Mouse (Mus musculus): ENCODE results near the gene Rrp8. TPM values are rescaled to one million over a fixed set of nuclear protein-coding genes. Genes with fewer than 3 reads are reported as not detected.
"Not testable (repeated sequence)": the region's sequence is repeated elsewhere in the genome, so short reads cannot be mapped to it uniquely, and the experiment has no call there.

Gene Rrp8
- polyA plus RNA-seq, 1 experiment from 2014 or later, result 32.3 TPM

DNA sequence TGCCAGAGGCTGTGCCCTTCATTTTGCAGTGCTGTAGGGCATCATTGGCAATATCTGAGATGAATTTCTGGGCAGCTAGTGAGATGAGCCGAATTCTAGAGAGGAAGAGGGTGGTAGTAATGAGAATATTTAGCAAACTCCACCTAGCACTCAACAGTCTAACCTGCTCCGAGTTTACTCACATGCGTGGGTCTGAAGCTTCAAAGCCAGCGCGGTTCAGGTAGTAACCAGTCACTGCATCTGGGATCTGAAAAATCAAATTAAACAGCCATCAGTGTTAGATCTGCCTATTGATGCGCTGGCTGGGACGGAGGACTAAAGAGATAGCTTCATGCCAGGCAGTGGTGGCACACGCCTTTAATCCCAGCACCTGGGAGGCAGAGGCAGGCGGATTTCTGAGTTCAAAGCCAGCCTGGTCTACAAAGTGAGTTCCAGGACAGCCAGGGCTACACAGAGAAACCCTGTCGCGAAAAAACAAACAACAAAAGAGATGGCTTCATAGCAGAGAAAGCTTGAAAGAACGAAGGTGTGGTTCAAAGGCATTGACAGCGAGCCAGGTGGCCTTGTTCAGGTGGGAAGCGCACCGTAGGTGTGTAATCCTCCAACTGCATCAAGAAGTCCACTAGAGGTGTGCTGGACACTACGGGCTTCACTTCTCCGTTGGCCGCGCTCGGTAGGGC is 6.2 kb upstream of the Rrp8 start:
- Histone ChIP-seq H3K4me1 (peaks cover 15% of the 10 kb centered on the region), H3K4me2 (replicated peaks) (peak overlapping the region; percentile 92), H3K9ac (peak overlapping the region; percentile 97), H3K4me3 (peak overlapping the region; percentile 99), H3K36me3 (peaks cover 54% of the 10 kb centered on the region)
- H3K27ac ChIP-seq; ATAC-seq (ENCODE audit: low FRiP score, low read depth); H3K9me3 ChIP-seq; H3K27me3 ChIP-seq (replicated peaks): not testable (repeated sequence)
- 34% methylated on average over 20 of the region's 20 CpGs for WGBS

DNA sequence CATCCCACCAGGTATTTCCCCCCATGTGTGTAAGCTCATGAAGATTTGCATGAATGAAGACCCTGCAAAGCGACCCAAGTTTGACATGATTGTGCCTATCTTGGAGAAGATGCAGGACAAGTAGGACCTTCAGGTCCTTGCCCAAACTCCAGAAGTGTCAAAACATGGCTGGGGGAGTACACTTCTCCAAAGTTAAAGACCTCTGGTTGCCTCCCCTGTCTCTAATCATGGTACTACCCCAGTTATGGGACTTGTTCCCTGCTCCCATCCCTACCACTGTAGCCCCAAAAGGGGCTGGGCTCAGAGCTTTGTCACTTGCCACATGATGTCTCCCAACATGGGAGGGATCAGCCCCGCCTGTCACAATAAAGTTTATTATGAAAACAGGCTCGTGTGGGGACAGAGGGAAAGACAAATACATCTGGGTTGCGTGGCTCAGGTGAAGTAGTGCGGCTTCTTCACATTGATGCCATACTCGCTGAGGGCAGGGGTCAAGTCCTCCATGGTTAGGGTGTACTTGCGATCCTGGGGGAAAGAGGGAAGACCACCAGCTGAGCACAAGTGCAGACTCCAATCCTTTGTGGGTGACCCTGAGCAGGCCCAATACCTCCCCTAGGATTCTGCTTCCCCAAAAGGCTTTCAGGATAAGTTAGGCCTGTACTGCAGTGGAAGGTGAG is 5.5 kb upstream of the Rrp8 start:
- H3K4me3 ChIP-seq; H3K9me3 ChIP-seq; ATAC-seq (ENCODE audit: low FRiP score, low read depth); H3K27me3 ChIP-seq (replicated peaks); H3K9ac ChIP-seq; H3K27ac ChIP-seq: not testable (repeated sequence)
- Histone ChIP-seq H3K4me2 (replicated peaks) (peak overlapping the region; percentile 92), H3K36me3 (peaks cover 50% of the 10 kb centered on the region), H3K4me1 (peaks cover 17% of the 10 kb centered on the region)
- WGBS, result 90% methylated on average over 7 of the region's 7 CpGs

DNA sequence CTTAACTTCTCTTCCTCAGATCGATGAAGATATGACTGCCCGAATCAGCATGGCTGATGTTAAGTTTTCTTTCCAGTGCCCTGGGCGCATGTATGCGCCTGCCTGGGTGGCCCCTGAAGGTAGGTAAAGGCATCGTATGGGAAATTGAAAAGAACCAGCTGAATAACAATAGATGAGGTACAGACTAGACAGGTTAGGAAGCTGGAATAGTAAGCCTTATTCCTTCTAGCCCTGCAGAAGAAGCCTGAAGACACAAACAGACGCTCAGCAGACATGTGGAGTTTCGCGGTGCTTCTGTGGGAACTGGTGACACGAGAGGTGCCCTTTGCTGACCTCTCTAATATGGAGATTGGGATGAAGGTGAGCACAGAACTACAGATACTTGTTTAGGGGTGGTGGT is 4.8 kb upstream of the Rrp8 start:
- Histone ChIP-seq H3K4me3 (no peak overlapping the region), H3K27me3 (replicated peaks) (no peaks in the 10 kb centered on the region), H3K4me1 (peaks cover 21% of the 10 kb centered on the region), H3K4me2 (replicated peaks) (no peak overlapping the region), H3K27ac (no peak overlapping the region), H3K9me3 (no peaks in the 10 kb centered on the region), H3K9ac (no peak overlapping the region), H3K36me3 (peaks cover 45% of the 10 kb centered on the region)
- ATAC-seq (ENCODE audit: low FRiP score, low read depth), result no peak
- WGBS, result 95% methylated on average over 9 of the region's 9 CpGs

DNA sequence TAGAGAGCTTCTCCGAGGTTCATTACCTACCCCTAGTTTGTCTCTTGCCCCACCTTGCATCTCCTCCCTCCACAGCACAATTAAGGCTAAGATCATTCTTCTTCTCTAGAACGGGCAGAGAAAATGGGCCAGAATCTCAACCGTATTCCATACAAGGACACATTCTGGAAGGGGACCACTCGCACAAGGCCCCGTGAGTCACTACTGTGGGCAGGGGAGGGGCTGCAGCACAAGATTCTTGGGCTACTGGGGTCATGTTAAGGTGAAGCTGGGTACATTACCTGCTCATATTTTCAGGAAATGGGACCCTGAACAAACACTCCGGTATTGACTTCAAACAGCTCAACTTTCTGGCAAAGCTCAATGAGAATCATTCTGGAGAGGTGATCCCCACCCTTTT is 3.7 kb upstream of the Rrp8 start:
- Histone ChIP-seq H3K4me2 (replicated peaks) (no peak overlapping the region), H3K9ac (no peak overlapping the region), H3K27ac (no peak overlapping the region), H3K36me3 (peaks cover 36% of the 10 kb centered on the region), H3K9me3 (no peaks in the 10 kb centered on the region), H3K27me3 (replicated peaks) (no peaks in the 10 kb centered on the region), H3K4me3 (no peak overlapping the region), H3K4me1 (peaks cover 22% of the 10 kb centered on the region)
- WGBS, result 88% methylated on average over 6 of the region's 6 CpGs
- ATAC-seq (ENCODE audit: low FRiP score, low read depth), result no peak

DNA sequence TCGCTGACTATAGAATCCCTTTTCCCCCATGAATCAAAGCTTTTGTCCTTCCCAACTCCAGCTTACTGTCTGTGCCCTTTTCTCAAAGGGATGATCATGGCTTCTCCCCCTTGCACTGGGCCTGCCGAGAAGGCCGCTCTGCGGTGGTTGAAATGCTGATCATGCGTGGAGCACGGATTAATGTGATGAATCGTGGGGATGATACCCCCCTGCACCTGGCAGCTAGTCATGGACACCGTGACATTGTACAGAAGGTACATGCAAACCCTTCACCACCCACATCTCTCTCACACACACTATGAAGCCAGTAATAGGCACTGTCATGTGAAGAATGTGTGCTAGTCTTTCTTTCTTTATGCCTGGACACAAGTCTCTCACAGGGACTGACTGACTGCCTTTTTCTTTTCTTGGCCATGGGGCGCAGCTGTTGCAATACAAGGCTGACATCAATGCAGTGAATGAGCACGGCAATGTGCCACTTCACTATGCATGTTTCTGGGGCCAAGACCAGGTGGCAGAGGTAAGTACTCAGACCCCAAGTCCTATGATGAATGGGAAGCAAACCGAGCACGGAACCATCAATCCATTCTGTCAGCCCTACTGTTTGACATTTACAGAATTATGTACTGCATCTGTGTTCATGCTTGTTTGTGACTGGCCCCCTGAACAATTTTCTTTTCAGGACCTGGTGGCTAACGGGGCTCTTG is 3.1 kb upstream of the Rrp8 start:
- Histone ChIP-seq H3K27ac (no peak overlapping the region), H3K4me1 (peaks cover 26% of the 10 kb centered on the region), H3K9ac (no peak overlapping the region), H3K4me2 (replicated peaks) (no peak overlapping the region), H3K36me3 (peaks cover 36% of the 10 kb centered on the region), H3K27me3 (replicated peaks) (no peaks in the 10 kb centered on the region), H3K9me3 (no peaks in the 10 kb centered on the region), H3K4me3 (no peak overlapping the region)
- 79% methylated on average over 13 of the region's 13 CpGs for WGBS
- ATAC-seq (ENCODE audit: low FRiP score, low read depth), result no peak

DNA sequence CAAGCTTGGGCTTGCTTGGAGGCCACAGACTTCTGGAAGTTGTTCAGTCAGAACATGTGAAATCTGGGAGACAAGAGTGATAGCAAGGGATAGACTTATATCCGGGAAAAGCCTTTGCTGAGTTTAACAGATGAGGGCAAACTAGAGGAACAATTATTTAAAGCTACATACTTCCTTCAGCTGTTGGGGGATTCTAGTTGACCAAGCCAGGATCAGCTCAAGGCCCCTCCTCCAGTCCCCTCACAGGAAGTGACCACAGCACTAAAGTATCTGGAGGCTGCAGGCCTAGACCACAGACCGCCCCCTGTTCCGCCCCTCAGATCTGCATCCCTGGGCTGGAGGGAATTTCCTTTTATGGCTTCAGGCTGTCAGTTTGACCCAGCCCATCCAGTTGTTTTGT is 1.8 kb upstream of the Rrp8 start:
- H3K9me3 ChIP-seq, result no peaks in the 10 kb centered on the region
- peak overlapping the region; percentile 27 for H3K4me2 ChIP-seq (replicated peaks)
- H3K27me3 ChIP-seq (replicated peaks), result no peaks in the 10 kb centered on the region
- peaks cover 45% of the 10 kb centered on the region for H3K36me3 ChIP-seq
- H3K4me3 ChIP-seq, result no peak overlapping the region
- H3K4me1 ChIP-seq, result peaks cover 26% of the 10 kb centered on the region
- H3K27ac ChIP-seq, result no peak overlapping the region
- ATAC-seq (ENCODE audit: low FRiP score, low read depth), result no peak
- WGBS, result 34% methylated on average over 3 of the region's 3 CpGs
- no peak overlapping the region for H3K9ac ChIP-seq

DNA sequence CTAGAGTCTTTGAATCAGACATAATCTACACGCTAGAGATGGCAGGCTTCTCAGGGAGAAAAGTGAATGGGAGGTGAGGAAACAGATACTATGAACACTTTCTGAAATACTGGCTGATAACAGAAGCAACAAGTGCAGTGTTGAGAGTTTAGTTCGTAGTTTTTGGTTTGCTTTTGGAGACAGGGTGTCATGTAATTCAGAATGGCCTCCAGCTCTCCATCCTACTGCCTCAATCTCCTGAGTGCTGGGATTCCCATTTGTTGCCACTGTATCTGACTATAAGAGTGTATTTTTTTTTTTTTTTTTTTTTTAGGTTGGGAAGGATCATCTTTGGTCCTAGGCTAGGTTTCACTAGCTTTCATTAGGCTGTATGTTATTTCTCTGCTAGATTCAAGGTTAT is 1.1 kb upstream of the Rrp8 start:
- no peak for ATAC-seq (ENCODE audit: low FRiP score, low read depth)
- Histone ChIP-seq H3K9ac (no peak overlapping the region), H3K27ac (no peak overlapping the region), H3K4me3 (no peak overlapping the region), H3K4me2 (replicated peaks) (peak overlapping the region; percentile 87), H3K27me3 (replicated peaks) (no peaks in the 10 kb centered on the region), H3K9me3 (no peaks in the 10 kb centered on the region), H3K4me1 (peaks cover 21% of the 10 kb centered on the region), H3K36me3 (peaks cover 51% of the 10 kb centered on the region)
- 81% methylated on average over 2 of the region's 2 CpGs for WGBS

DNA sequence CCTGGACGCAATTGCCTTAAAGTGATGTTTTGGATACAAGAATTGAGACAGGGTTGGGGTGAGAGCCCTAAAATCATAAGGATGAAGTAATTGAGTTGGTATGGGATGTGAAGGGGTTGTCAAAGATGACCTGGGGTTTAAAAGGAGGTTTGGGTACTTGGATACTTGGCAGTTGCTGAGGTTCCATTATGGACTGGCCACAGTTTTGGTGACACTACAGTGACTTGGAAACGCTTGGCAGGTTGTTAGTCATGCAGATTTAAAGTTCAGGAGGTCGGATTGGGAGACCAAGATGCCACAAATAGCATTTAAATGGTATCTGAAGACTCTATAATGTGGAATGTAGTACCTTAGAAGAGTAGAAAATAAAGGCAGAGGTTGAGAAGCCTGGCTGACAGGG is 463 bp upstream of the Rrp8 start:
- no peaks in the 10 kb centered on the region for H3K9me3 ChIP-seq
- H3K36me3 ChIP-seq, result peaks cover 52% of the 10 kb centered on the region
- H3K4me1 ChIP-seq, result peaks cover 16% of the 10 kb centered on the region
- H3K4me2 ChIP-seq (replicated peaks), result peak overlapping the region; percentile 87
- WGBS, result 33% methylated on average over 3 of the region's 3 CpGs
- H3K9ac ChIP-seq, result peak overlapping the region; percentile 44; the same call in 1 of the 2 replicates
- no peaks in the 10 kb centered on the region for H3K27me3 ChIP-seq (replicated peaks)
- H3K27ac ChIP-seq, result no peak overlapping the region
- H3K4me3 ChIP-seq, result peak overlapping the region; percentile 82
- ATAC-seq (ENCODE audit: low FRiP score, low read depth), result no peak

DNA sequence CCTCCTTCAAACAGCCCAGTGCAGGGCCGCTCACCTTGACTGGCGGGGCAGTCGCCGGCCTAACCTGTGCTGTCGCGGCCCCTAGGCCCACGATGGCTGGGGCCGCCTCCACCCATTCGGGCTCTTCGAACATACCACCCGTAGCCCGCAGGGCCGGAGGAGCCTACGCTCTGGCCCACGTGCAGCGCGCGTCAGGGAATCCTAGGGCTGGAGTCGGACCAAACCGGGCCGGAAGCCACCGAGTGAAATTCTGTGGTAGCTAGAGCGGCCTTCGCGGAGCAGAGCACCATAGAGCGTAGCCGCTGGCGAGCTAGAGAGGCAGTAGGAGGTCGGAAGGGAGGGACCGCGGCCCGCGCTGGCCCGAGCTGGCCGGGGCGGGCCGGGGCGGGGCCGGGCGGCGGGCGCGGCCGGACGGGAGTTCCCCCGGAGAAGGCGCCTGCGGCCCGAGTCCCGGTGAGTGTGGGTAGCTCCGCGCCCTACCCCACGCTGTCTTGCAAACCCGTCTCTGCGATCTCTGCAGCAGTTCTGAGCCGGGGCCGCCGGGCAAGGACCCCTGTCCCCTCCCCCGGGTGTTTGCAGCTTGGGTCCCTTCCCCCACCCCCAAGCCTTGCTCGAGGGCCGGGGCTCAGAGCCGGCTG is 802 bp downstream of the Rrp8 start, which contains the start of gene Ilk:
TSS of gene Ilk (plus strand) at position 329 of the 638 bp plus-strand sequence.
- ATAC-seq (ENCODE audit: low FRiP score, low read depth), result peak; percentile 97
- no peaks in the 10 kb centered on the region for H3K27me3 ChIP-seq (replicated peaks)
- peak within 1 kb of the TSS; percentile 50 for H3K27ac ChIP-seq
- H3K4me3 ChIP-seq, result peak within 1 kb of the TSS; percentile 82
- H3K9me3 ChIP-seq, result no peaks in the 10 kb centered on the region
- under 1% methylated on average over 60 of the region's 62 CpGs for WGBS
- H3K9ac ChIP-seq, result peak within 1 kb of the TSS; percentile 70
- H3K4me2 ChIP-seq (replicated peaks), result peak within 1 kb of the TSS; percentile 87
- peaks cover 16% of the 10 kb centered on the region for H3K4me1 ChIP-seq
- peaks cover 52% of the 10 kb centered on the region for H3K36me3 ChIP-seq

DNA sequence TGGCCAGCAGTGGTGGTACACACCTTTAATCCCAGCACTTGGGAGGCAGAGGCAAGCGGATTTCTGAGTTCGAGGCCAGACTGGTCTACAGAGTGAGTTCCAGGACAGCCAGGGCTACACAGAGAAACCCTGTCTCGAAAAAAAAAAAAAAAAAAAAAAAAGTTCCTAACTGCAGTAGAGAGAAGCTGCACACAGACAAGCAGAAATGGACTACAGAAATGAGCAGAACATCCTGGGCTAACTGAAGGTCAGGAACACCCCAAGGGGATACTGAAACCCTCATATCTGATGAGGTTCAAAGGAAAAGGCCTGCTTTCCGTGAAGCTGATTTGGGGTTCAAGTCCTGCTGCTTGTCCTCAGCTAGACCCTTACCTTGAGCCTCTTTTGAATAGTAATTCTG is 1.7 kb downstream of the Rrp8 start:
- not testable (repeated sequence) for H3K27ac ChIP-seq; H3K27me3 ChIP-seq (replicated peaks); ATAC-seq (ENCODE audit: low FRiP score, low read depth); H3K9me3 ChIP-seq
- 59% methylated on average over 4 of the region's 4 CpGs for WGBS
- Histone ChIP-seq H3K4me2 (replicated peaks) (peak overlapping the region; percentile 87), H3K4me1 (peaks cover 16% of the 10 kb centered on the region), H3K36me3 (peaks cover 52% of the 10 kb centered on the region), H3K9ac (peak overlapping the region; percentile 70), H3K4me3 (peak overlapping the region; percentile 82)

DNA sequence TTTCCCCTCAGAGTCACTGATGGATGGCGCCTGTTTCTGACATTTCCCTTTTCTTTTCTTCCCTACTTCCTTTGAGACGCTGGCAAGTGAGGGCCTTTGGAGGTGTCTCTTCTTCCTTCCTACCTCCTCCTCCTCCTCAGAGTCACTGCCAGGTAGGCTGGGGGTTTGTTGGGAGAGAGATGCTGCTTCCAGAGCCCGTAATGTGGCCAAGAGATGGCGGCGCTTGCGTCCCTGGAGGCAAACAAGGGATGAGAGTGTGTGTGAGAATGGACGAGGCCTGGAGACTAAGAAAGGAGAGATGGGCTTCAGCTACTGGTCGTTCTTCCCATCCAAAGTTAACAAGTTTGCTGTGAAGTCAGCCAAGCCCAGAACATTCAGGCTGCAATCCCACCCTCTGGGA is 2.4 kb downstream of the Rrp8 start:
- no peaks in the 10 kb centered on the region for H3K9me3 ChIP-seq
- no peak overlapping the region for H3K9ac ChIP-seq
- H3K4me1 ChIP-seq, result peaks cover 16% of the 10 kb centered on the region
- 90% methylated on average over 8 of the region's 8 CpGs for WGBS
- H3K4me2 ChIP-seq (replicated peaks), result no peak overlapping the region; the same call in 1 of the 2 replicates
- ATAC-seq (ENCODE audit: low FRiP score, low read depth), result no peak
- no peaks in the 10 kb centered on the region for H3K27me3 ChIP-seq (replicated peaks)
- no peak overlapping the region for H3K27ac ChIP-seq
- H3K4me3 ChIP-seq, result no peak overlapping the region
- peaks cover 49% of the 10 kb centered on the region for H3K36me3 ChIP-seq

DNA sequence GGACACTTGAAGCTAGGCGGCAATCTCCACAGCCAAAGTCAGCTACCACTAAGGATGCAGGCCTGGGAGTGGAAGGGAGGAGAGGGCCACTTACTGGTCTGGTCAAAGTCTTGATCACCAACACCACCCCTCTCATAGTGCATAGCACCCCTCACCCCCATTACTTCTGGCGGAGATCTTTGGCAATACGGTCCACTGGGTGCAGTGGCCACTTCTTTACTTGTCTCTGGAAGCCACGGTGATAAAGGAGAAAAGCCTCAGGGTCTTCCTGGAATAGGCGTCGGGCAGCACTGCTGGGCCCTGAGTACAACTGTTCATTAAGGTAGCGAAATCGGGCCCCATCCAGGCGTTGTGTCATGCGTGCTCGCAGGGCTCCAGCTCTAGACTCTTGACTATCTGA is 3.3 kb downstream of the Rrp8 start:
- 0 out of 2 replicates have a peak overlapping the region, but pooled peaks have one; percentile 13 for H3K9ac ChIP-seq
- no peak overlapping the region for H3K4me2 ChIP-seq (replicated peaks)
- ATAC-seq (ENCODE audit: low FRiP score, low read depth), result no peak
- H3K4me3 ChIP-seq, result no peak overlapping the region
- H3K27me3 ChIP-seq (replicated peaks), result no peaks in the 10 kb centered on the region
- peaks cover 46% of the 10 kb centered on the region for H3K36me3 ChIP-seq
- WGBS, result 96% methylated on average over 11 of the region's 11 CpGs
- peaks cover 14% of the 10 kb centered on the region for H3K4me1 ChIP-seq
- no peak overlapping the region for H3K27ac ChIP-seq
- no peaks in the 10 kb centered on the region for H3K9me3 ChIP-seq
